Mouse (Mus musculus): ENCODE results near the gene Kif2b.

Kif2b gene

DNA sequence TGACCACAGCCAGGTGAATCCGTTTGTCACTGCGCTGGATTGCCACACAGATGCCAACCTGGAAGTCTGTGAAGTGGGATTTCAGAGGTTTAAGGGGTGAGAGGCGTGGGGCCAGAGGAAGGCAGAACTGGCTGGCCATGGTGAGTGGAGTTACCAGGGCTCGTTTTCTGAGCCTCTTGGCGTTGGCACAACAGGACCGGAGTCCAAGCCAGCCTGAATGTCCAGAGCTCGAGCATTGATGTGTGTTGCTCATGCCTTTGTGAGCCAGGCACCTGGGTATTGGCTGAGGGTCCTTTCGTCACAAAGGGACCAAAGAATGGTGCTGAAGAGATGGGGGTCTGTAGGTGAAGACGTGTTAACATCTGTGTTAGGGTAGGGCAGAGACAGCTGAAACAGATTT lies at the start of gene Kif2b:
Gene Kif2b (minus strand): TSS at position 242 of the 400 bp plus-strand sequence.
- peak in 1 of 2 experiments; percentile 1 for DNase-seq

DNA sequence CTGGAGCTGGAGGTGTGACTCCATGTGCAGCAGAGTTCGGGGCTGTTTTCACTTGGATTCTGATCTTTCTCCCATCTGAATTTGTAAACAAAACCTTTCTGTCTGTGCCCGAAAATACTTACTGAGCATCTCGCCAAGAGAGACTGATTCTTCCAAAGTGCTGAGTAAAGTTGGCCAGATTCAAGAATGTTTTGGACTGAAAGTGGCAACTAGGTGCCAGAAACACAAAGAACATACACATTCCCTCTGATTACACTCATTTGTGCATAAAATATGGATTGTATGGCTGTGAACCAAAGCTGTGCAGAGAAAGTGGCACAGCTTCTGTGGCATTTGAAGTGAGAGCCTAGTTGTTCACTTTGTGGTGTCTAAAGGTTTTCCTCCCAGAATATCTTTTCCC lies 15.7 kb upstream of the Kif2b start:
- DNase-seq: no peak

DNA sequence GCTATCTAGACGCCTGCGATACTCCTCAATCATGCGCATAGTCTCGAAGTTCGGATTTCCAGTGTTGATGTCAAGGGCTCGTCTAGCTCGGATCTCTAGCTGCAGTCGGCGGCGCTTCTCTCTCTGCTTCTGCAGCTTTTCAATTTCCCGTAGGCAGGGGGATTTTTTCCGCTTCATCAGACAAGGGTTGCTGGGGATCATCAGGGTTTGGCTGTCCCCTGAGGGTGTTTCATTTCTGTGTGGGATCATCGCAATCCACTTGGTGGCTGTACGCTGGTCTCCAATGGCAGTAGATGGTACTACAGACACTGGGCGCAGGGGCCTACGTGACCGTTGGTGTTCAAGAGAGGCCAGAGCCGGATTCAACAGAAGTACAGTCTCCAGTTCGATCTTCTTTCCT lies 502 bp downstream of the Kif2b start:
- no peak for DNase-seq

DNA sequence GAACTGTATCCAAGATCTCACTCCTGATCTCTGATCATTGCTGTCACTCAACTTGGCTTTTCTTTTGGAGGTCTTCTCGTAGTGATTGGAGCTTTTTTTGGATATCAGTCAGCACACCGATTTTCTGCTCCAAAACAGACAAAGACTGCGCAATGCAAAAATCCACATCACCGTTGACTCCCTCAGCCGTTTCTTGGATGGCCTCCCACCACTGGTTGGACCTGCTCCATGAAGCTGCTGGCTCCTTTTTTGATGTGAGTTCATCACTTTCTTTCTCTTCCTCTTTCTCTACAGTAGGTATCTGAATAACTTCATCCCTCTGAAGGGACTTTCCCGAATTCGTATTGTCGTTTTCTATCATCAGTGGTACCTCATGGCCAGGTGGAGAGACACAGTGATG lies 2.0 kb downstream of the Kif2b start:
- DNase-seq: no peak

DNA sequence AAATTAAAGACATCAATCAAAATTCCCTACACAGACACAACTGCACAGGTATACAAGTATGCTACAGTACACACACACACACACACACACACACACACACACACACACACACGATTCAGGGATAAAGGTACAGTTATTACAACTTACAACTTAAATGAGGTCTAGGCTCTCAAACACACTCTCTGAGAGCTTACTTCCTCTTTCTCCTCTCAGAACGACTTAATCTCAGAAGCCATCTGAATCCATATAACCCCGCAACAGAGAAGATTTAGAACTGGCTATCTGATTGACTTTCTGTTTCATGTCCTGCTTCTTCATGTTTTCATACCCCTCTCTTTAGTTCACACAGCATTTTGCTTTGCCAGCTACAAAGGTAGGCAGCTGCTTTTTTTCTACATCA lies 2.9 kb downstream of the Kif2b start:
- no peak for DNase-seq

DNA sequence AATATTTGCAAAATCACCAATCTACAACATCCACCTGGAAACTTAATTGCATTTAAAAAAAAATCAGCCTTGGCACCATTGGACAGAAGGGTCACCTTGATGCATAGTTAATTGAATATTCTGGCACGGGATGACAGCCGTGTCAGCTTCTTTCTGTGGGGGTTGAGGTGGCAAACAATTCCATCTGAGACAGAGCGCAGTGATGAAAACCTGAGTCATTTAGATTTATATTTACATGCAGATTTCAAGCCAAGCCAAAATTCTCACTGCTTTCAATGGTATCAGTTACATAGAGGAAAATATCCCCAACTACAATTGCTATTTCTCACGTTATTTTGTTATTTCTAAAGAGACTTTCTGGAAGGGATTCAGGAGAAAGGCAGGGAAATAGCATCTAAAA lies 46.6 kb downstream of the Kif2b start:
- DNase-seq: no peak
